Mouse (Mus musculus) ES-Bruce4 (cell line): ENCODE measurements at regions not wholly inside any gene's neighbourhood (a gene's known extent, or its start where the extent isn't known, plus 50 kb on each side); places are given as distances from the start of the nearest gene placed in this dataset.

Source experiments
- CTCF ChIP-seq: IDR thresholded peaks from one replicate; pipeline ENCODE4 v1.8.1; 2011; ENCODE audit warnings: low read depth, low read length
- EP300 ChIP-seq: IDR thresholded peaks from 2 replicates; pipeline ENCODE4 v1.6.1; 2011; ENCODE audit warnings: low read depth, low read length; ENCODE audit not compliant: insufficient read depth
- POLR2A ChIP-seq: IDR thresholded peaks from one replicate; pipeline ENCODE4 v1.8.1; 2011; ENCODE audit warnings: low read length; ENCODE audit not compliant: insufficient read depth

GRCm38 (mm10) chr10:116649287-116649686, 68.0 kb upstream of the Cnot2 start:
- TF ChIP-seq CTCF (no peak), POLR2A (no peak), EP300 (no peak)
